Mouse (Mus musculus) MEL-GATA-1-ER (cell line): ENCODE results near the gene Gm3618.
"Not testable (repeated sequence)": the region's sequence is repeated elsewhere in the genome, so short reads cannot be mapped to it uniquely, and the experiment has no call there.

Experiments
- DNase-seq: peaks from one replicate; pipeline ENCODE4 v3.0.0-alpha.2; 2012; ENCODE audit warnings: low read depth; ENCODE audit errors: extremely low read depth

Gene Gm3618

DNA sequence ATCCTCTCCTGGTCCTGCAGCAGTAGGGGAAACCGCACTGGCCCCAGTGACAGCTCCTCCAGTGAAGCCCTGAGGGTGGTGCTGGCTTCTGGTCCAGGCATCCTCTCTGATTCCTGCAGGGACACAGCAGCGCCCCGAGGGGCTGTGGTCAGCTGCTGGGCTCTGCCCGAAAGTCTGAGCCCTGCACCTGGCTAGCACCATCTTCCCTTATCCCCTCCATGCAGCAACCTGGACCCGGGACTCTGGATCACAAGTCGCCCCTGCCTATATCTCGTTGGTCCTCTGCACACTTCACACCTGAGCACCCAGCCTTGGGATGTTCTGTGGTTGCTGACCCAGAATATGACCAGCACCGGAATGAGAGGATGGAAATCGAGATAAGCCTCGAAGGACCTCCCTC is at the start of gene Gm3618:
TSS of gene Gm3618 (minus strand) at position 101 of the 400 bp plus-strand sequence.
- not testable (repeated sequence) for DNase-seq

DNA sequence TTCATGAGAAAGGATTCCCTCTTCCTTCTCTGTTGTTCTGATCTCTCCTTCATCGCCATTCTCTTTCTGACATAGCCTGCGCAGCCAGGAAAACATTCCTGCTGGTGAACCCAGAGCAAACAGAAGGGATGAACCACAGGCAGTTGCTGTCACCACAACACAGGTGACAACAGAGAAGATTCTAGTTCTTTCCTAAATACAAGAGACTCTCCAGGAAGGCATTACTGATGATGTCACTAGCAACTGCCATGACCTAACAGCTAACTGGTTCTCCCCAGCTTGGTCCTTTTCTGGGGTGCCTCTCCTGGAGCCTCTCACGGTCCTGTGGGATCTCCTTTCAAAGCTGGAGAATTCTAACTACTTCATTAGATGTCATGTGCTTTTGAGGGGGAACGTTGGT is 46.7 kb upstream of the Gm3618 start, which contains the start of gene Gm16440:
TSS of gene Gm16440 (minus strand) at position 101 of the 400 bp plus-strand sequence.
- not testable (repeated sequence) for DNase-seq

DNA sequence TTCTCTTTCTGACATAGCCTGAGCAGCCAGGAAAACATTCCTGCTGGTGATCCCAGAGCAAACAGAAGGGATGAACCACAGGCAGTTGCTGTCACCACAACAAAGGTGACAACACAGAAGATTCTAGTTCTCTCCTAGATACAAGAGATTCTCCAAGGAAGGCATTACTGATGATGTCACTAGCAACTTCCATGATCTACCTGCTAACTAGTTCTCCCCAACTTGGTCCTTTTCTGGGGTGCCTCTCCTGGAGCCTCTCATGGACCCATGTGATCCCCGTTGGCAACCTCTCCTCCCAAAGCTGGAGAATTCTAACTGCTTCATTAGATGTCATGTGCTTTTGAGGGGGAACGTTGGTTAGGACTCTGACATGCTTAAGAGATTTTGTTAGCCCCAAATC is 38.7 kb downstream of the Gm3618 start, which contains the start of gene Gm21103:
TSS of gene Gm21103 (minus strand) at position 101 of the 400 bp plus-strand sequence.
- DNase-seq, result not testable (repeated sequence)

DNA sequence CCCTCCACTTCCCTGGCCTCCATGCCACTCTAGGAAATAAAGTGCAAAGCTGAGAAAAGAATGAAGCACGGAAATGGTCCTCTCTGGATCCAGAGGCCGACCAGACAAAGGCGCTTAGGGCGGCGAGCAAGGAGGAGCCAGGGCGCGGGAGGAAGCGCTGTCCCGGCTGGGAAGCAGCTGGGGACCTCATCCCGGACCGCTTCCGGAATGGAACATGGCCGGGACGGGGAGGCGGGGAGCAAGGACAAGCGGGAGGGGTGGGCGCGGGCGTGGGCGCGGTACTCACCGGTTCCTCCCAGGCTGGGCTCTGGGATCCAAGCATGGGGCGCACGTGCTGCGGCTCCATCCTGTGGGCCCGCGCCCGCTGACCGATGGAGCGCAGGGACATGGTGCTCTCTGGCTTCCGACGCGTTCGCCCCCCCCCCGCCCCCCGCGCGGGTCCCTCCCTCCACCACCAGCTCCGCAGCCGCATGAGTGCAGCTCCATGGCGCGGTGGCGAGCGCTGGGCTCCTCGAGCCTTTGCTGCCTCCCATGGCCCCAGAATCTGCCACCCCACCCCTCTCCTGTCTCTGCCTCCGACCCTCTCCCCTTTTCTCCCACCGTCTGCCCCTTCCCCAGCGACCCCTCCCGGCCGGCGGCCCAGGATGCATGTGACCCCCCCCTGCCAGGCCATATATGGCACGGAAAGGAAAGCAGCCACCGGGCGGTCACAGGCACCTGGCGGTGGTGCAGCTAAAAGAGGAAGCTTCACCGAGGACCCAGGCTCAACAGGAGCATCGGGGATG is 56.4 kb downstream of the Gm3618 start, which contains the start of gene Gm3411:
TSS of gene Gm3411 (minus strand) at position 320 of the 785 bp plus-strand sequence.
- DNase-seq, result not testable (repeated sequence)
